Mouse (Mus musculus) heart, embryonic 16.5 days (tissue): ENCODE data around the gene Qsox1. TPM values are rescaled to one million over a fixed set of nuclear protein-coding genes. Genes with fewer than 3 reads are reported as not detected.
A peak's percentile ranks its signal among the peaks of the same experiment; 100 is the strongest.

Experiments
- ATAC-seq: fragments of 200-750 bp; cut with Nextera tagmentation; replicated peaks from 2 replicates; pipeline ENCODE4 v1.8.0; 2017; ENCODE audit warnings: moderate number of reproducible peaks; ENCODE audit not compliant: insufficient read depth, low FRiP score; ENCODE audit errors: extremely low read depth
- H3K27ac ChIP-seq: fragments of 300-500 bp; sonication (generic); 2 replicates; pipeline ENCODE4 v1.5.1; 2014; ENCODE audit warnings: mild to moderate bottlenecking, low read length, control low read depth, moderate library complexity
- H3K27me3 ChIP-seq: fragments of 300-500 bp; sonication (generic); 2 replicates; pipeline ENCODE4 v1.6.1; 2014; ENCODE audit warnings: low read length, mixed read lengths; ENCODE audit not compliant: control insufficient read depth, insufficient read depth
- H3K36me3 ChIP-seq: fragments of 300-500 bp; sonication (generic); 2 replicates; pipeline ENCODE4 v1.6.1; 2014; ENCODE audit not compliant: control insufficient read depth, insufficient read depth
- H3K4me1 ChIP-seq: fragments of 300-500 bp; sonication (generic); 2 replicates; pipeline ENCODE4 v1.6.1; 2014; ENCODE audit warnings: low read length, mixed read lengths; ENCODE audit not compliant: control insufficient read depth, insufficient read depth
- H3K4me2 ChIP-seq: fragments of 300-500 bp; sonication (generic); 2 replicates; pipeline ENCODE4 v1.6.1; 2014; ENCODE audit warnings: low read depth, mild to moderate bottlenecking, control low read depth, low read length
- H3K4me3 ChIP-seq: fragments of 300-500 bp; sonication (generic); 2 replicates; pipeline ENCODE4 v1.5.1; 2014; ENCODE audit warnings: mild to moderate bottlenecking, control low read depth, low read length
- H3K9ac ChIP-seq: fragments of 300-500 bp; sonication (generic); 2 replicates; pipeline ENCODE4 v1.6.1; 2014; ENCODE audit warnings: low read length, control low read depth
- H3K9me3 ChIP-seq: fragments of 300-500 bp; sonication (generic); replicated peaks from 2 replicates; pipeline ENCODE4 v1.6.1; 2016; ENCODE audit warnings: low read length; ENCODE audit not compliant: control insufficient read depth
- WGBS: fragments of 180-500 bp; shearing (Covaris S2); extraction: QIAGEN DNeasy Blood & Tissue Kit; methylation state at CpG from one replicate; pipeline ENCODE4 v1.1.7; 2014; 5-methylcytosine and 5-hydroxymethylcytosine counted together
- polyA plus RNA-seq: library from polyadenylated mRNA; unstranded; fragments of >200 nt; fragmentation: Nextera tagmentation; extraction: Ambion mirVana; gene quantifications from 2 replicates; pipeline ENCODE4 v1.2.1, GENCODE M21; 2015

Gene Qsox1
- polyA plus RNA-seq, 1 experiment from 2014 or later = 25.1 TPM

DNA sequence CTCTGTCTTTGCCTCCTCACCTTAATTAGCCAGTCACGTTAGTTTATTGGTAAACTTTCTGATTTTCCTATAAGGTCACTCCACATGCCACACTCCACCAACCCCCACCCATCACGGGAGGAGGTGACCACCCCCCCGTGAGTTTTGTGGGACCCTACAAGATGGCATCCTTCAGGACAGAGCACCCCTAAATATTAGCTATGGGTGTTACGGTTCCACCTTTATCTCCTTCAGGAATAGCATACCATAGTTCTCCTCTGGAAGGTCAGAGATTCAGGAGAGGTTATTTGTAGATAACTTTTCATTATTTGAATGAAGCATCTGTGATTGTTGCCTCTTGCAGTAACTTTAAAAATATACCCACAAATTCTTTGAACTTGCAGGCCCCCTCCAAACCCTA is 54.0 kb downstream of the Qsox1 start:
- Histone ChIP-seq H3K4me3 (no peak overlapping the region), H3K36me3 (no peaks in the 10 kb centered on the region), H3K9ac (no peak overlapping the region), H3K9me3 (no peaks in the 10 kb centered on the region; the same call in 1 of the 2 replicates), H3K4me2 (no peak overlapping the region), H3K27ac (no peak overlapping the region), H3K27me3 (0 out of 2 replicates have a peak, but pooled peaks cover 2% of the 10 kb centered on the region), H3K4me1 (no peaks in the 10 kb centered on the region; the same call in 1 of the 2 replicates)
- no peak for ATAC-seq
- WGBS = 76% methylated on average over 4 of the region's 4 CpGs

DNA sequence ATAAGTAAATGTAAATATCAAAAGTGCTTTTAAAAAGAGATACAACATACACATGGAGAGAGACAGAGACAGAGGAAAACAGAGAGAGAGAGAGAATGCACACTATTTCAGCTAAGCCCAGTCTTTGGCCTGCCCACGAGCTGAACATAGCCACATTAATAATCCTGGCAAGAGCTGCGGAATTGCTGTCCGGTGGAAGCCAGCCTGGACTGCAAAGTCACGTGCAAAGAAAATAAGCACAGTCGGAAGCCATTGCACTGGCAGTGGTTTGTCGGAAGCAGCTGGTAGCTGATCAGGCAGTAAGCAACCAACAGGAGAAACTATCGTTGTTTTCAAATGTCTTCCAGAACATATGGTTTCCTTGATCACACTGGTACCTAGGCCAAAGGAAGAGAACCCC is 55.1 kb downstream of the Qsox1 start:
- WGBS = 72% methylated on average over 7 of the region's 7 CpGs
- H3K9ac ChIP-seq = no peak overlapping the region
- H3K27me3 ChIP-seq = peaks cover 9% of the 10 kb centered on the region
- H3K27ac ChIP-seq = no peak overlapping the region
- no peaks in the 10 kb centered on the region; the same call in 1 of the 2 replicates for H3K4me1 ChIP-seq
- ATAC-seq = no peak
- no peaks in the 10 kb centered on the region; the same call in 1 of the 2 replicates for H3K9me3 ChIP-seq
- H3K4me3 ChIP-seq = no peak overlapping the region
- no peak overlapping the region for H3K4me2 ChIP-seq
- no peaks in the 10 kb centered on the region for H3K36me3 ChIP-seq

DNA sequence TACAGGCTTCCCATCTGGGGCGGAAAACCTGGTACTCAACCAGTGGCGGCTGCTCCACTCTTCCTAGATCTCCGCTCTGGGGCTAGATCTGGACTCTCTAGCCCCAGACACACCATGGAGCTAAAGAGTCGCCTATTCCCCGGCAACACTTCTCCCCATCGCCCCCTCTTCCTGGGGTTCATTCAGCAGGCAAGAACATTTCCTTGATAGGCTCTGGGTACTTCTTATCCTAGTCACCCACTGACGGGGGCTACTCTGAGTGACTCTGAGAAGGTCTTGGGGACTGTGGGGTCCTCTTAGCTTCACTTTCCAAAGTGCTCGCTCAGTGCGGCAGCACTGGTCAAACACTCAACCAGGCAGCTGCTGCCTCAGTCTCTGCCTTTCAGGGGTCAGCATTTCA is 59.3 kb downstream of the Qsox1 start:
- no peak overlapping the region for H3K27ac ChIP-seq
- H3K9me3 ChIP-seq = no peaks in the 10 kb centered on the region
- no peak for ATAC-seq
- WGBS = 60% methylated on average over 9 of the region's 9 CpGs
- no peaks in the 10 kb centered on the region for H3K4me1 ChIP-seq
- H3K4me3 ChIP-seq = no peak overlapping the region
- H3K27me3 ChIP-seq = peaks cover 44% of the 10 kb centered on the region
- H3K9ac ChIP-seq = no peak overlapping the region
- no peak overlapping the region for H3K4me2 ChIP-seq
- H3K36me3 ChIP-seq = no peaks in the 10 kb centered on the region

DNA sequence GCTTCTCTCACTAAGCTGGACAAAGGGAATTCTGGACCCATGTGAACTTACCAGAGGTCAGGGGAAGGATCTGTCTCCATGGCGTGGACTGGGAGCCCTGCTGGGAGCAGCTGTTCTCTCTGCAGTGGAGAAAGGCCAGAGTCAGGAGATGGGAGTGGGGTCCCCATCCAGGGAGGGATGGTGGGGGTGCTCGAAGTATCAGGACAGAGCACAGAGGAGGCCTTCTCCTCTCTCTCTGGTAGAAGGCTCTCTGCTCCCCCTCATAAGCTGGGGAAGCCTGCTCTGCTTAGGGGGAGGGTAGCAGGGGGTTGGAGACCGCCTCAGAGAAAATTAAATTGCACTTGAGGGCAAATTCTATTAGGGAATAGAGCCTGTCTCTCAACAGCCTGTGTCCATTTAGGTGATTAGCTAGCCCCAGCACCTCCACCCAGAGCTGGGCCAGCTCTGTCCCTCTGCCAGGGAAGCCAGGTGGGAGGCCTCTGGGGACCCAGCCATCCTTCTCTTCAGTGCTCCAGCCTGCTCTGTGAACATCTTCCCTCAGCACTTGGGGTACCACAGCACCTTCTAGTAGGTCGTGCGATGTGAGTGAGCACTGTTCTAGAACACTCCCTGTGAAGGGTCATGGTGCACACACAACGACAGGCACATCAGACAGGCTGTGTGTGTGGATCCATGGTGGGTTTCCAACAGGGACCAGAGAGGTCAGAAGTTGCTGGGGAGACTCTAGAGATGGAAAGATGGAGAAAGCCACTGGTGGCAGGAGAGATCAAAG is 61.0 kb downstream of the Qsox1 start, which contains the start of gene Lhx4:
Gene Lhx4, minus strand, starts transcription at position 201 of the 772 bp plus-strand sequence.
- Histone ChIP-seq H3K36me3 (no peaks in the 10 kb centered on the region), H3K9me3 (no peaks in the 10 kb centered on the region), H3K27me3 (peaks cover 60% of the 10 kb centered on the region), H3K4me2 (no peak within 1 kb of the TSS), H3K4me3 (no peak within 1 kb of the TSS), H3K9ac (no peak within 1 kb of the TSS), H3K27ac (no peak within 1 kb of the TSS), H3K4me1 (no peaks in the 10 kb centered on the region)
- 62% methylated on average over 6 of the region's 6 CpGs for WGBS
- no peak for ATAC-seq

DNA sequence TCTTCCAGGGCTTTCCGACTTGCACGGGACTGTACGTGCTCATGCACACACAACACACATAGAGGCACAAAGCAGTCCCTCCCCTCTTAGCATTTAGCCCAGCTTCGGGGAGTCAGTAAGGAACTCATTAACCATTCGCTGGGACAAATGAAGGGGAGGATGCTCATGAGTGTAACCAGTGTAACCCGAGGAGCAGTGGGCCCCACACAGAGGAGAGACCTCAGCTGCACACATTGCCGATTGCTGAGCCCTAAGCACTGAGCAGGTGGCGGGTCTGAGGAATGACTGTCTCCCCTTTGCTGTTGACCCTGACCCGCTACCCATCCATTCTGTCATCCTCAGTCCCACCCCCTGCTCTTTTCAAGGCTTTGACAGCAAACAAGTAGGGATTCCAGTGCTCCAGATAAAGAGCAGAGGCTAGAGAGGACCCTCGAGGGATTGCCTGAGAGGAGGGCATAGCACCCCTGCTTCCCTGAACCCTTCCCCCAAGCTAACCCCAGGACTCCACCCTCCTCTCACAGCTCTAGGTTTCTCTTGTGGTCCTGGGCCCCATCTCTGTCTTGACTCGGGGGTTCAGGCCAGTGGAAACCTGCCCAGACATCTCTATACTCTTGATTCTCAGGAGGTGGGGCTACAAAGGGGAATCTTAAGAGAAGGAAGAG is 62.0 kb downstream of the Qsox1 start:
- peaks cover 71% of the 10 kb centered on the region for H3K27me3 ChIP-seq
- no peaks in the 10 kb centered on the region for H3K9me3 ChIP-seq
- no peak for ATAC-seq
- H3K4me3 ChIP-seq = no peak overlapping the region
- no peaks in the 10 kb centered on the region for H3K36me3 ChIP-seq
- 19% methylated on average over 11 of the region's 11 CpGs for WGBS
- no peak overlapping the region for H3K27ac ChIP-seq
- H3K4me2 ChIP-seq = no peak overlapping the region
- H3K4me1 ChIP-seq = no peaks in the 10 kb centered on the region
- no peak overlapping the region for H3K9ac ChIP-seq

DNA sequence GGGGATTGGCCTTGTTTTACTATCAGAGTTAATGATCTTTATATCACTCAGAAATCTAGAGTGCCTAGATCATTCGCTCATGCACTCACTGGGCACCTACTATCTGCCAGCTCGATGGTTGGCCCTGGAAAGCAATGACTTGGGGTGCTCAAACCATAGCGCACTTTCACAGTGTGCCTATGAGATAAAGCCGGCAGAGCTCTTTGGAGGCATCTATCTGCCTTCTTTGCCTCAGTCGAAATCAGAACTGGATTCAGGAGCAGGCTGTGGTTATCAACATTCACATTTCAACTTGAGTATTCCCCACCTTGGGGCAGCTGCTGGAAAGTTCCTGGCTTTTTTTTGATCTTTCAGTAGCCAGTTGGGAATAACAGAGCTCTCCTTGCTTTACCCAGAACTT is 64.8 kb downstream of the Qsox1 start:
- Histone ChIP-seq H3K9me3 (no peaks in the 10 kb centered on the region), H3K27ac (no peak overlapping the region), H3K36me3 (no peaks in the 10 kb centered on the region), H3K27me3 (peaks cover 80% of the 10 kb centered on the region), H3K4me1 (peaks cover 2% of the 10 kb centered on the region), H3K4me3 (no peak overlapping the region), H3K9ac (no peak overlapping the region), H3K4me2 (no peak overlapping the region)
- no peak for ATAC-seq
- 69% methylated on average over 5 of the region's 5 CpGs for WGBS

DNA sequence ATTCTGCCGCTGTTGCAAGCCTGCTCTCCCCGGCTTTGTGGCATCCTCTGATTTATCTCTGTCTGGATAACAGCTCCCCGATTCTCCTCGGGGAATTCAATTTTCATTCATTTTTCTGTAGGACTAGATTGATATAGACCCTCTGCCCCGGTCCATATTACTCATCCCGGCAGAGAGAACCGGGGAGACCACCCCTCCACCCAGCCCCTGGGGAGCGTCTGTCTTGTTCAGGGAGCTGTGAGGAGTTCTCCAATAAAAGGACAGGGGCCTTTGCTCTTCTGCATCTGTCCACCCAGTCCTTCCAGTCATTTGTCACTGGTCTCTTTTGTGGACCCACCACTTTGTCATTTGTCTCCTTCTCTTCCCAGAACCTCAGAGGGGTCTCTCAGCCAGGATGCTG is 65.7 kb downstream of the Qsox1 start:
- no peak overlapping the region for H3K9ac ChIP-seq
- H3K4me3 ChIP-seq = no peak overlapping the region
- H3K9me3 ChIP-seq = no peaks in the 10 kb centered on the region
- H3K4me1 ChIP-seq = peaks cover 11% of the 10 kb centered on the region
- WGBS = 14% methylated on average over 8 of the region's 8 CpGs
- H3K27ac ChIP-seq = no peak overlapping the region
- ATAC-seq = no peak
- no peak overlapping the region for H3K4me2 ChIP-seq
- peaks cover 81% of the 10 kb centered on the region for H3K27me3 ChIP-seq
- no peaks in the 10 kb centered on the region for H3K36me3 ChIP-seq

DNA sequence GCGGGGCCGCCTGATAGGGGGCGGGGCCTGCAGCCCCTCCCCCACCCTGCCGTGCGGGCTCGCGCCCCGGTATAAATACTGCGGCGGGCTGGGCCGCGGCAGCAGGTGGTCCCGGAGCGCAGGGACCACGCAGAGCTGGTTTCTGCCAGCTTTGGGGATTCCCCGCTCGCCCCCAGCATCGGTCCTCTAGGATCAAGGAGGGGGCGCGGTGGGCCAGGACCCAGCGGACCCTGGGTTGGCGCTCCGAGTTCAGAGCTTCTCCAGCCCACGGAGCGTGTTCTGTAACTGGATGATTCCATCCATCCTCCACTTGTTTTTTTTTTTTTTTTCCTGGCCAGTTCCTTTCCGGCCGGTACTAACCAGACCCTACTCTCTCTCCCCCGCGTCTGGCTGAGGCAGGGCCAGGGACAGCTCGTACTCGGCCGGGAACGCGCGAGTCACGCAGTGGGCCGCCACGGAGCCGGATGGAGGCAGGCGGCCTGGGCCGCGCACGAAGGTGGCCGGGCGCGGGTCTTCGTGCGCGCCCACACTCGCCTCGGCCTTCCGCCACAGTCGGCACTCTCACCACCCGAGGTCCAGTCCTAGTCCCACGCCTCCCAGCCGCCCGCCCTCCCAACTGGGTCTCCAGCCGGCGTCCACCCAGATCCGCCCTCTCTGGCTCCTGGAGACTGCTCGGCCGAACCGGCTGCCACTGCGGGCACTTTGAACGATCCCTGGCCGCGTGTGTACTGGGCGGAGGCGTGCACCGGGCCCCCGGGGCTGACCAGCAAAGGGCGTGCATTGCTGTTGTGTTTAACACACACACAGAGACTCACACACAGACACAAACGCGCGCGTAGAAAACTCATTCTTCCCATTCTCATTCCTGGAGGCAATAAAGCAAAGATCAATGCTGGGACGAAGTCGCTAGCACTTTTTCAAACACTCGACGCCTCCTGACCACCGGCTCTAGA is 70.0 kb downstream of the Qsox1 start:
- under 1% methylated on average over 81 of the region's 81 CpGs for WGBS
- peak overlapping the region; percentile 98 for H3K4me2 ChIP-seq
- H3K27me3 ChIP-seq = peaks cover 87% of the 10 kb centered on the region
- no peaks in the 10 kb centered on the region for H3K9me3 ChIP-seq
- peak overlapping the region; percentile 54 for H3K9ac ChIP-seq
- ATAC-seq = peak; percentile 49; the same call in 1 of the 2 replicates
- H3K27ac ChIP-seq = no peak overlapping the region
- peaks cover 31% of the 10 kb centered on the region for H3K4me1 ChIP-seq
- peak overlapping the region; percentile 70 for H3K4me3 ChIP-seq
- H3K36me3 ChIP-seq = no peaks in the 10 kb centered on the region
